Mouse (Mus musculus): ENCODE measurements around the gene Gata1. TPM values are rescaled to one million over a fixed set of nuclear protein-coding genes. Genes with fewer than 3 reads are reported as not detected.
"Not testable (repeated sequence)": the region's sequence is repeated elsewhere in the genome, so short reads cannot be mapped to it uniquely, and the experiment has no call there.

Gene Gata1
- total RNA-seq, 2 experiments from 2014 or later: 0.27 to 0.54 TPM

DNA sequence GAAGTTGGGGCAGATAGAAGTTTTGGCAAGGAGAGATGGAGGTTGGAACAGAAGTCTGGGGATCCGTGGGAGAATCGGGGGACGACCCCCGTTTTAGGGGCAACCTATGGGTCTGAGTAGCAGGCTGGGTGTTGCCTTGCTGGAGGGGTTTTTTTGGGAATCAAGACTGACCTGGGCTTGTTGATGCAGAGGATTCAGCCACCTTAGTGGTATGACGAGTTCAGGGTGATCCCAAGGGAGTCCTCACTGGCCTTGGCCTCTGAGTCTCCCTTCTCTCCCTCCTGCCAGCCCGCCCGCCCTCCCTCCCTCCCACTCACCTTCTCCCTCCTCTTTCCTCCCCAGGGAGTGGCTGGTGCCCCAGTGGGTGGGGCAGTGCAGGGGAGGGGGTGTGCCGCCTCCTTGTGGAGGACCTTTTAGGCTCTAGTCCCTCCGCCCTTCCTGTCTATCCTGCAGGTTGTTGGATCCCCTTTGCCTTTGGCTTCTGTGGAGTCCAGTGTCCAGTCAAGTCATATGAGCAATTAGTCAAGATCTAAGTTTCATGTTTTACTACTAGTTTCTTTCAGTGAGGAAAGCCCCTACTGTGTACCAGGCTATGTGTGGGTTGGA, 10.2 kb downstream of the Gata1 start:
- DNase-seq (ENCODE audit: low spot score in 2 of 2): no peak

DNA sequence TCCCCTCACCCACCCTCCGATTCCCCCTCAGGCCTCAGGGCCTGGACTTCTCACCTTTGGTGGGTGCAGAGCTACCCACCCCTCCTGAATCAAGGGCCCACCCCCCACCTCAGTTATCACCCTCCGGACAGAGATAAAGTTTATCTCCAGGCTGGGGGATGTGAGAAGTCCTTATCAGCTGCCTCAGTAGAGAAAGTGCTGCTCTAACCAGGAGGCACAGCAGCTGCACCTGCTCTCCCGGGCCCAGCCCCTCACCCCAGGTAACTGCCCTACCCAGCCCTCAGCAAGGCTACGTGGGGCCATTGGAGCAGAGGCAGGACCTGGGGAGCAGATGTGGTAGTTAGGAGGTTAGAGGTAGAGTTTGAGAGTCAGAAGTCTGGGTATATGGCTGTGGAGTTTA, 11.7 kb downstream of the Gata1 start:
- no peak for DNase-seq (ENCODE audit: low spot score in 2 of 2)

DNA sequence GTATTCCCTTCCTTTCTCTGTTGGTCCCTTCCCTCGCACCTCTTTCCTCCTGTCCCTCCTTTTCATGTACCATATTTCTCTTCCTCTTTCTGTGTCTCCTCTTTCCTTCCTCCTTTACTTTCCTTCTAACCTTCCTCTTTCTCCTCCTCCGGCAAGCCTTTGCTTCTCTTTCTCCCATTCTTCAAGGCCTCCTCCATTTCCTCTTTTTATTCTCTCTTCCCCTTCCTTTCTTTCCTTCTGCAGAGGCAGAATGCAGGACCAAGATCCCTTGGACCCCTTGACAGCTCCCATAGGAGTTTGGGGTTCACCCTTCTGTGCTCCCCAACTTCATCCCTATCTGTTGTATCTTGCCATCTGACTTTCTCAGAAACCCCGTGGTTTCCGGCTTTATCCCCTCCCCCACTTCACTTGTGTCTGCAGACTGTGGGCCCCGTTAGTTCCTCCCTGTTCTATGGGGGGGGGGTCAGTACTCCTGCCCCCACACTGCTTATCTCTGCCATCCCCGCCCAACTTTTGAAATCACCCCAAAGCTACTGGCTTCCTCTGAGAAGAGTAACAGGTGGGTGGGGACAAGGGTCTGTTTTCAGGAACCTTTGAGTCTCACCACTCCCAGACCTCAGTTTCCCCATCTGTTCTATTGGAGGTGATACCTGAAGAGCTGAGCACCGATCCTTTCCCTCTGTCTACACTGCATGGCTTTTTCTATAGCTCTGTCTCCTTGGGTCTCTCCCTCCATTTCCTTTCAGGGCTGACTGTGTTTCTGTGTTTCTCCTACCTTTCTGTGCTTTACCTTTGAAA, 13.8 kb downstream of the Gata1 start:
- no peak for DNase-seq (ENCODE audit: low spot score in 2 of 2)

DNA sequence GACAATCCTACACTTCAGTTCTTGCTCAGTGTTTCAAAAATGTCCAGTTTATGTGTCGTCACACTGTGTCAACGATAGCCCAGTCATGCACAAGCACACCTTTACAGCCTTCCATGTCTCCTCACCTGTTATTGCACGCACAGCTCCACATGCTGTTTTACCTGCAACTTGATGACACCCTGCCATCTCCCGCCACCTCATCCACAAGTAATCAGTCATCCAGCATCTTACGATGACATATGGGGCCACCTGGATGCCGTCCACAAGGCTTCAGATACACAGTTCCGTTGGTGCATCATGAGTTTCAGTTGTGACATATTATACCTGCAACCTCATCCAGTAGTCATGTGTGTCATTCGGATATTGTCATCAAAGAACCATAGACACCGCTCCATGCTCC, 19.0 kb downstream of the Gata1 start:
- DNase-seq (ENCODE audit: low spot score in 2 of 2): no peak

DNA sequence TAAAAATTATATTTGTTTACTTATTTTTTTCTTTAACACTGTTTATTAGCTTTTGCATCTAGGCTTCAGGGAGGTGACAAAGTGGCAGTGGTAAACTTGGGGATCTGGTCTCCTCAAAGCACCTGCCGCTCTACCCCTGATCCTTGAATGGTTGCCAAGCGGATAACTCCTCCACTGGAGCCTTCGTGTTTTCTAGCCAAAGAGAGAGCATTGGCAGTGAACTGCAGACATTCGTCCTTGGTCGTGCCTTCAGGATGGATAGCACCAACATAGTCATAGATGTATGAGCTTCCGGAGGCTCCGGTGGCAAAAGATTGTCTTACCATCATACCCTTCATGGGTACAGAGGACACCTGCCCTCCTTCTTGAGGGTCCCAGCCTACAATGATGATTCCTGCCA, 27.8 kb downstream of the Gata1 start:
- no peak for DNase-seq (ENCODE audit: low spot score in 2 of 2)

DNA sequence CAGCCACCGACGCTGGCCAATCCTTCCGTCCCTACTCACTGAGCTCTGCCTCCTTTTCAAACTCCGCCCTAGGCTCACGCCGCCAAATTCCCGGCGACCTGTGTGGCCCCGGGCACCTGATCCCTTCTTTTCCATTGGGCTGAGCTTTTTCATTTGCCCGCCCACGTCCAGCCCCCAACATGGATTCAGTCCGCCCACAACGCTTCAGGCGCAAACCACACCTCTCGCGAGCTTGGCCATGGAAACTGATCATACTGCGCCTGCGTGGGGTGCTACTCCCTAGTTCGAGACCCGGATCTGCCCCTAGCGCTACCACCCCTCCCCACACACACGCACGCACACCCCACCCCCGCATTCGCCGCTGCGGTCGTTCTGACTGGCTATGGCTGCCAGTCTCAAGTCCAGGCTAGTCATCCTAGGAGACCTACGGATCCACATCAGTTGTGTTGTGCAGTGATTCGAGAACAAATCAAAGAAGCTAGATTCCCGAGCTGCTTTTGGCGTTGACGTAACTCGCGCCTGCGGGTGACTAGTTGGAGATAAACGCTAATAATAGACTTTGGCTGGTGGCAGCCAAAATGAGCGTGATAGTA, 29.9 kb downstream of the Gata1 start:
- DNase-seq (ENCODE audit: low spot score in 2 of 2): peak; percentile 76 to 88

DNA sequence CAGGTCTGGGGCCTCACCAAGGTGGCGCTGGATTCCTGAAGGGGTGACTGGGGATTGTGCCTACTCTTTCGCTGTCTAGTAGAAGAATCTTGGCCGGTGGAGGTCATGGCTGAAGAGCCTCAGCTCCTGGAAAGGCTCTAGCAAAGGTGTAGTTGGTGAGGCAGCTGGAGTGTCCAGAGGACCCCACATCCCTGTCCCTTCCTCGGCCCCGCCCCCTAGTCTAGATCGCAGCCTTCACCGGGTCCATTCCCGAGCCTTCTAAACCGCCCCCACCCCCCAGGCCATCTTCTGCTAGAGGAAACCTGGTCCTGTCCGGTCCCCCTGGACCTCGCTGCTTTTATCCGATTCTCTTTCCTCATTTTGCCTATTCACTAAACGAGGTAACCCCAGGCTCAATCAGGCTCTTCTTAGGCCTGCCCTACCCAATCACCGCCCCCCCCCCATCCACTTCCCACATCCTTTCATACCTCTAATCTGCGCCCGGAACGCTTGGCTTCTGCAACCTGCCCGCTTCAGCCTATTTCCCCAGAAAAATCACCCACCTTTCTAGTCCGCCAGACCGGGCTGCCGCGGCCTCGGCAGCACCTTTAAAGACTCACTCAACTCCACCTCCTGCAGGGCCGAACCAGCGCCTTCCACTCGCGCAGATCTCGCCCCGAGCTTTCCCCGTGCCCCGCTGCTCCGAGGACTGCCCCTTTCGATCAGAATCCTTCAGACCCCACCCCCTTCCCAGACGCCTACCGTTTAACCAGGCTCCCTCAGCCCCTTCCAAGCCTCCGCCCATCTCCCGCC, 30.6 kb downstream of the Gata1 start, which contains the start of gene Hdac6:
TSS of gene Hdac6 (minus strand) at position 782 of the 792 bp plus-strand sequence.
- no peak for DNase-seq (ENCODE audit: low spot score in 2 of 2)

DNA sequence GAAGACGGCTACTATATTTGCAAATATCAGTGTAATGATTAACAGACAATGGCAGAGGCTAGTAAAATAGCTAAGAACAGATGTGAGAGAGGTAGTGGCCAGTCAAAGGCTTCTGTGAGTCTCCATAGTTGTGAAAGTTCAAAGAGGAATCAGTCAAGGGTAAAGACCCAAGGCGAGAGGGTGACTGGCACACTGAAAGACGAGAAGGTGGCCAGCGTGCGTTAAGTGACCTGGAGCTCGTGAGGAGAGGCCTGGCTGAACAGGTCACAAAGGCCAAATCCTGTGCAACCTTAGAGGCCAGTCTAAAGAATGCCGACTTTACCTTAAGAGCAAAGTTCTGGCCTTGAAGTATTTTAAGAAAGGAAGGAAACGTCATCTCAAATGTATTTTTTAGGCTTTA, 32.3 kb downstream of the Gata1 start:
- DNase-seq (ENCODE audit: low spot score in 2 of 2): no peak

DNA sequence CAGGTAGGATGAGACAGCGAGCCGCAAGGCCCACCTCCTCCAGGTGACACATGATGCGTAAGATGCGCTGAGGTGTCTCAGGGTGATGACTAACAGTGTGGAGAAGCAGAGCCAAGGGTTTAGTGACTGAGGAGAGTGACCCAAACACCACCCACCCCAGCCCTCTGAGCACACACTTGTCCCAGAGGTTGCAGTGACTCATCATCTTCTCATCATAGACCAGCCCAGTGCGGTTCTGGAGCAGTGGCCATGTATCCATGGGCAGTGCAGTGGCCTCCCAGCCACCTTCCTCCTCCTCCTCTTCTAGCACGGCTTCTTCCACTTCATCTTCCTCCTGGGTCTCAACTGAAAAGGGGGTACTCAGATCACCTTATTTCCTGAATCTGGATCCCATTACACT, 40.2 kb downstream of the Gata1 start:
- DNase-seq (ENCODE audit: low spot score in 2 of 2): no peak

DNA sequence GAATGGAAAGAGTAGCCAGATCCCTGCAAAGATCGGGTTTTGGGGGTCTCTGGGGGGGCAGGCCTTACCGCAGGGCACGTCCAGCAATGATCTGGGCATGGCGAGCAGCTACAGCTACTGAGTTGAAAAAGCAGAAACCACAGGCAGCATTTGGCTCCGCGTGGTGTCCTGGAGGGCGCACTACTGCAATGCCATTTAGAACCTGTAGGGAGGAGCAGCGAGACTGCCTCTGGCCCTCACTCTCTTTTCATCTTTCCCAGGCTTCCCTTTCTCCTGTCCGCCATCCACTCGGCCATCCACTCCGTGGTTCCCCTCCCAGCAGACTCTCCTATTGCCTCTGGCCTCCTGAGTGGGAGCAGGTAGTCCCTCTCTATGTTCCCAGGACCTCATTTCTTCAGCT, 41.0 kb downstream of the Gata1 start:
- no peak for DNase-seq (ENCODE audit: low spot score in 2 of 2)

DNA sequence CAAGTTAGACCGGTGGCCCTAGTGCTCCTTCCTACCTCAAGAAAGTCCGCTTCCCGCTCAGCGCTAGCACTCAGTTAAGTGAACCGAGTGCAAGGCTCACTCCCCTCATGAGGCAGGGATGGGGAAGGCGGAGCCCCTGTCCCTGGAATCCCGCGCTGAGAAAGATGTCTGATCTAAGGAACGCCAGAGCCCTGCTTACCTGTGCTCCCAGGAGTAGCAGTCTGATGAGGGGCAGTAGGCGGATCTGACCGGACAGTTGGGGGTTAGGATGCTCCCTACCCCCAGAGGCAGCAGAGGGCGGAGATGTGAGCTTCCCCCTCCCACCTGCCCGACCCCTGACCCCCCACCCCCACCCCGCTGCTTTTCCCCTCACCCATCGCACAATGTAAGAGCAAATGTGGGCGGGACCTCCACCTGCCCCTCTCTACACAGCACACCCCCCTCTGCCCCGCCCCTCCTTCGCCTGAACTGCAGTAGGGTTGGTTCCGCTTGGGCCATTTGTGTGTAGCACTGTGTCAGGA, 49.5 kb downstream of the Gata1 start, which contains the start of gene Eras:
TSS of gene Eras (minus strand) at position 338 of the 521 bp plus-strand sequence.
- no peak for DNase-seq (ENCODE audit: low spot score in 2 of 2)

DNA sequence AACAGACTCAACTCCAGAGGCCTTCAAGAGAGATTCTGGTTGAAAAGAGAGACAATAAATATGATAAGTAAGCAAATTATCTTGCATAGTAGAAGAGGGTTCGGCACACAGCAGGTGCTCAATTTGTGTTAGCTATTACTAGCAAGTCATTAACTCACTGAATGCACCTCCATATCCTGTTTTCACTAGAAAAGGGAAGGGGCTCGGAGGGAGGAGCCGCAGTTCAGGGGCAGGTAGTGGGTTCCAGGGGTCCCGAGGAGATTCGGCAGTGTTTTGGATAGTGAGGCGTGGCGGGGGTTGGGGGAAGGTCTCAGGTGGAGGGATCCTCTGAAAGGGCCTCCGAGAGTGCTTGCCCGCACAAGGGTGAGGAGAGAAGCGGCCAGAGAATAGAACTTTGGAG, 50.8 kb downstream of the Gata1 start:
- DNase-seq (ENCODE audit: low spot score in 2 of 2): no peak

DNA sequence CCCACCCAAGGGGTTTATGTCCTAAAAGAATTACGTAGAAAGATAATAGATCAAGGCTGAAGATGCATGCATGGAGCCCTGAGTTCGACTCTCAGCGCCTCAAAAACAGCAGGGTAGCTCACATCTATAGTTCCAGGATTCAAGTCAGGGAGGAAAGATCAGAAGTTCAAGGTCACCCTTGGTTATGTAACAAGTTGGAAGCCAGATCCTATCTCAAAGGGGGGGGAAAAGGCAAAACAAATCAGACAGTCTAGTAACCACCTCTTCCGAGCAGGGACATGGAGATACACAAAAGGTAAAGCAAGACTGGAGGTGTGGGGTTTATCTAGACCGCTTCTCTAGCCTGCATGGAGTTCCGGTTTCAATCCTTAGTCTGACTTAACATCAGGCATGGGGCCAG, 51.6 kb downstream of the Gata1 start:
- no peak for DNase-seq (ENCODE audit: low spot score in 2 of 2)

DNA sequence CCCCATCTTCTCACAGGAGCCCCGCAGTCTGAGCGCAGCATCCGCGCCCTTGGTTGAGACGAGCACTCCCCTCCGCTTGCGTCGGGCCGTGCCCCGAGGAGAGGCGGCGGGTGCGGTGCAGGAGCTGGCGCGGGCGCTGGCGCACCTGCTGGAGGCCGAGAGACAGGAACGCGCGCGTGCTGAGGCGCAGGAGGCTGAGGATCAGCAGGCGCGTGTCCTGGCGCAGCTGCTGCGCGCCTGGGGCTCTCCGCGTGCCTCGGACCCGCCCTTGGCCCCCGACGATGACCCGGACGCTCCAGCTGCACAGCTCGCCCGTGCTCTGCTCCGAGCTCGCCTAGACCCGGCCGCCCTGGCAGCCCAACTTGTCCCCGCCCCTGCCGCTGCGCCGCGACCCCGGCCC, 55.8 kb downstream of the Gata1 start:
- no peak for DNase-seq (ENCODE audit: low spot score in 2 of 2)

DNA sequence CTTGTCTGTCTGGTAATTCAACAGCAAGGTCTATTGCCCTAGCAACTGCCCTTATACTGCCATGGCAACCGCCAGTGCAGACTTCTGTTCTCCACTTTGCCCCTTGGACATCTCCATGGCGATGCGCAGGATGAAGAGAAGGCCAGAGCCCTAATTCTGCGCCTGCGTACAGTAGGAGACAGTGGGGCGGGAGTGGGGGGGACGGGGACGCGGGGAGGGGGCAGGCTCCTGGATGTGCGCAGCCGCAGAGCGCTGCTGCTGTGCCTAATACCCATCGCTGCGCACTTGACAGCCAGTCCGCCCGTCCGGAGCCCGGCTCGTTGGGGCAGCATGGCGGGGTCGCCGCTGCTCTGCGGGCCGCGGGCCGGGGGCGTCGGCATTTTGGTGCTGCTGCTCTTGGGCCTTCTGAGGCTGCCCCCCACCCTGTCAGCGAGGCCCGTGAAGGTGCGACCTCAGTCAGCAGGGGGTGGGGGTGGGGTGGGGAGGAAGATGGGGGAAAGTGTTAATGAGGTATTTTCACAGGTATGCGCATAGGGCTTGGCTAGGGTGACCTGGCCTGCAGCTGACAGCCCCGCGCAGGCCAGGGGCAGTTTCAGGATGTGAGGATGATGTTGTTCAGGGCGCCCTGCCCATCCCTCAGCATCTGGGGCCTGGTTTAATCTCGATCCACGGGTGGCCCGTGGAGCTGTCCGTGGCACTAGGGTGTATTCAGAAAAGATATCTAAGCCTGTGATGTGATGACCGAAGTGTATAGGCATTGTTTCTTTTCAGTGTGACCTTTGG, 58.1 kb downstream of the Gata1 start, which contains the start of gene Pcsk1n:
TSS of gene Pcsk1n (plus strand) at position 222 of the 783 bp plus-strand sequence.
- DNase-seq (ENCODE audit: low spot score in 2 of 2): no peak

DNA sequence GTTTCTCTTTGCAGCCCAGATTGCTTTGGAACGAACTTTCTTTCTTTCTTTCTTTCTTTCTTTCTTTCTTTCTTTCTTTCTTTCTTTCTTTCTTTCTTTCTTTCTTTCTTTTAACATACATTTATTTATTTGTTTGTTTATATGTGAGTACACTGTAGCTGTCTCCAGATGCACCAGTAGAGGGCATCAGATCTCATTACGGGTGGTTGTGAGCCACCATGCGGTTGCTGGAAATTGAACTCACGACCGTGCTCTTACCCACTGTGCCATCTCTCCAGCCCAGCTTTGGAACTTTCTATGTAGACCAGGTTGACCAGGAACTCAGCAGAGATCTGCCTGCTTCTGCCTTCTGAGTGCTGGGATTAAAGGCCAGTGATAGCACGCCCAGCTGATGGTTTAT, 59.9 kb downstream of the Gata1 start:
- not testable (repeated sequence) for DNase-seq (ENCODE audit: low spot score in 2 of 2)

DNA sequence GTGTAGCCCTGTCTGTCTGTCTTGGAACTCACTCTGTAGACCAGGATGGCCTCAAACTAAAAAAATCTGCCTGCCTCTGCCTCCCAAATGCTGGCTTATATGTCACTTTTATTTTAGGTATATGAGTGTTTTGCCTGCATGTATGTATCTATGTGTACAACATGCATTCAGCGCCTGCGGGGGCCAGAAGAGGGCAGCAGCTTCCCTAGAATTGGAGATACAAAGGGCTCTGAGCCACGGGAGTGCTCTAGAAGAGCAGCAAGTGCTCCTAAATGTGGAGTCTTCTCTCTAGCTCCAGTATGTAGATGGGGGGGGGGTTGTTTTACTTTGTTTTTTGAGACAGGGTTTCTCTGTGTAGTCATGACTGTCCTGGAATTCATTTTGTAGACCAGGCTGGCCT, 62.2 kb downstream of the Gata1 start:
- not testable (repeated sequence) for DNase-seq (ENCODE audit: low spot score in 2 of 2)

DNA sequence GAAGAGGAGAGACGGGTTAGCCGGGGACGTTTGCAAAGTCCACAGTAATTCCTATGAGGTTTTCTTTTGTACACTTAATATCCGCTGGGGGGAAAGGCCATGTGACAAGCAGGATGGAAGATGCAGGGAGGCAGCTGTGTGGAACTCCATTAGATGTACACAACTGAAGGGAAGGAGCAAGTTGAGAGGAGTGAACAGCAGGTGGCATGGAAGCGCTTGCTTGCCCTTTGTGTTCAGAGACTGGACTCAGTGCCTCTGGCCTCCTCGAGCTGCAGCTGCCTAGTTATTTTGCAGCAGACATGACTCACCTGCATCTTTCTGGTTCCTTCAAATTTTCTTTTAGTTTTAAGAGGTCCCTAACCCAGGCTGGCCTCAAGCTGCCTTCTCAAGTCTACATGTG, 67.4 kb downstream of the Gata1 start:
- DNase-seq (ENCODE audit: low spot score in 2 of 2): no peak
